Mouse (Mus musculus) limb, embryonic 12.5 days (tissue): ENCODE results near the gene Tpst1. TPM values are rescaled to one million over a fixed set of nuclear protein-coding genes. Genes with fewer than 3 reads are reported as not detected.

Experiments used
- polyA plus RNA-seq: library from polyadenylated mRNA; unstranded; fragments of >200 nt; fragmentation: Nextera tagmentation; extraction: Ambion mirVana; gene quantifications from 2 replicates; pipeline ENCODE4 v1.2.1, GENCODE M21; 2016

Tpst1 gene
- polyA plus RNA-seq, 1 experiment from 2014 or later: 83.5 TPM

Other genes starting within 250 kb of the Tpst1 start
- 67.6 and 74.2 TPM in 2 replicates for gene Sumf2, start 226.3 kb upstream of the Tpst1 start, polyA plus RNA-seq
- gene Chchd2, start 185.9 kb upstream of the Tpst1 start, polyA plus RNA-seq: 926 and 978 TPM in 2 replicates
- 10.9 and 11.9 TPM in 2 replicates for gene Zbed5, start 177.6 kb upstream of the Tpst1 start, polyA plus RNA-seq
- 0.24 and 0.36 TPM in 2 replicates for gene Phkg1, start 174.8 kb upstream of the Tpst1 start, polyA plus RNA-seq
- gene Nupr1l, start 164.8 kb upstream of the Tpst1 start, polyA plus RNA-seq: 5.0 and 6.2 TPM in 2 replicates
- gene Vkorc1l1, start 131.4 kb upstream of the Tpst1 start, polyA plus RNA-seq: 35.8 and 36.7 TPM in 2 replicates
- 43.0 and 45.7 TPM in 2 replicates for gene Gusb, start 70.3 kb upstream of the Tpst1 start, polyA plus RNA-seq
- 29.5 and 29.6 TPM in 2 replicates for gene Asl, start 44.1 kb upstream of the Tpst1 start, polyA plus RNA-seq
- gene Crcp, start 44.0 kb upstream of the Tpst1 start, polyA plus RNA-seq: 39.6 and 46.0 TPM in 2 replicates
- 6.3 and 6.9 TPM in 2 replicates for gene Kctd7, start 71.5 kb downstream of the Tpst1 start, polyA plus RNA-seq
- 26.8 and 26.9 TPM in 2 replicates for gene Rabgef1, start 98.5 kb downstream of the Tpst1 start, polyA plus RNA-seq
- 36.4 and 37.2 TPM in 2 replicates for gene Tmem248, start 143.8 kb downstream of the Tpst1 start, polyA plus RNA-seq
- gene Sbds, start 182.2 kb downstream of the Tpst1 start, polyA plus RNA-seq: 63.4 and 64.8 TPM in 2 replicates
- gene Tyw1, start 182.3 kb downstream of the Tpst1 start, polyA plus RNA-seq: 28.4 and 31.5 TPM in 2 replicates